Mouse (Mus musculus): ENCODE results near the gene Nbea. TPM values are rescaled to one million over a fixed set of nuclear protein-coding genes. Genes with fewer than 3 reads are reported as not detected.
A peak's percentile ranks its signal among the peaks of the same experiment; 100 is the strongest.

The Nbea gene
- total RNA-seq, 1 experiment: 9.1 TPM

DNA sequence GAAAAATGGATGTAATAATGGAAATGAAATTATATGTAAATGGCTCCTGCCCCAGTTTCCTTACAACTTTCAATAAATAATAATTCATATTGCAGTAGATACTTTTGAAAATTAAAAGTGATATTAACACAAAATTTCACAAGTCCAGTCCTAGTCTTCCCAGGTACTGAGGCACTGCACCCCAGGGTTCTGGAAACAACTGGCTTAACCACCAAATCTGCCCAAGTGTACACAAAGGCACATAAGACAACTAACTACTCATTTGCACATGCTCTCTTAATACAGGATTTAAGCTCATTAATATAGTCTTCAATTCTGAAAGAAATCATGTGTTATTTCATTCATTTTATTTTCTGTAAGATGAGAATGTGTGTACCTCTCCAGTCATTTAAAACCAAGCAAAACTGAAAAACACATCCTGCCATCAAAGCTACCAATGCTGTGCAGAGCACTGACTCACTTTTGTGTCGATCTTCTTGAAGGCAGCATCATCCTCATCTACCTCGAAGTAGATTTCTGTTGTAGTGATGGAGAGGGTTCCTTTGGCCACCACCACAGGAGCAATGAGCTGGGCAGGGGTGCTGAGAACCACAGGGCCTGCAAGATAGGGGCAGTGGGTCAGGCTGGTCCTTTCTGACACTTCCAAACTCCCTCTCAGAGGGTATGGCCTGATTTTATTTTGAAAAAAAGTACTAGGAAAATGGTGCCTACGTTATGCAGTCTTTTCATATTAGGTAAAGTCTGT lies 397.3 kb downstream of the Nbea start:
- Histone ChIP-seq H3K4me3 (ENCODE audit: insufficient read depth in 1 of 2, low read depth in 1 of 2, low read length in 2 of 2, poor library complexity in 1 of 2, severe bottlenecking in 1 of 2) (no peak overlapping the region), H3K4me1 (ENCODE audit: control insufficient read depth in 2 of 2, insufficient read depth in 2 of 2, low read length in 2 of 2, poor library complexity in 1 of 2) (peaks cover 0 to 4% of the 10 kb centered on the region in 2 experiments; a peak in 2 of 4 replicates), H3K9ac (ENCODE audit: insufficient read depth, low read depth, low read length, poor library complexity, severe bottlenecking) (no peak overlapping the region), H3K36me3 (ENCODE audit: control insufficient read depth, insufficient read depth, low read length, poor library complexity, severe bottlenecking) (no peaks in the 10 kb centered on the region), H3K9me3 (ENCODE audit: control insufficient read depth, insufficient read depth, low read depth, low read length) (no peaks in the 10 kb centered on the region), H3K27ac (ENCODE audit: insufficient read depth, low read depth, low read length, poor library complexity, severe bottlenecking) (no peak overlapping the region)
- TF ChIP-seq CHD2 (IDR thresholded peaks at IDR 0.05; ENCODE audit: low read depth, low read length): no peak
- TF ChIP-seq HCFC1 (IDR thresholded peaks at IDR 0.05; ENCODE audit: borderline replicate concordance, insufficient read depth, low read length): no peak
- no peak for TF ChIP-seq ZC3H11A (IDR thresholded peaks at IDR 0.05; ENCODE audit: borderline replicate concordance, low read depth, low read length)
- TF ChIP-seq ZNF384 (IDR thresholded peaks at IDR 0.05; ENCODE audit: low read depth, low read length): no peak
- no peak for TF ChIP-seq MAFK (IDR thresholded peaks at IDR 0.05; ENCODE audit: insufficient read depth, low read depth, low read length)
- in situ Hi-C loops (cut with MboI; ENCODE audit: low sequenced_read_pairs in 2 of 2, unreplicated experiment in 2 of 2): no loop called here
- no peak for DNase-seq (ENCODE audit: low read depth, low spot score)

- Histone ChIP-seq H3K4me1 (ENCODE audit: control insufficient read depth in 2 of 2, insufficient read depth in 2 of 2, low read length in 2 of 2, poor library complexity in 1 of 2) (peaks cover 0 to 4% of the 10 kb centered on the region in 2 experiments; a peak in 2 of 4 replicates), H3K27ac (ENCODE audit: insufficient read depth, low read depth, low read length, poor library complexity, severe bottlenecking) (no peak overlapping the region), H3K36me3 (ENCODE audit: control insufficient read depth, insufficient read depth, low read length, poor library complexity, severe bottlenecking) (no peaks in the 10 kb centered on the region), H3K9ac (ENCODE audit: insufficient read depth, low read depth, low read length, poor library complexity, severe bottlenecking) (no peak overlapping the region), H3K4me3 (ENCODE audit: insufficient read depth in 1 of 2, low read depth in 1 of 2, low read length in 2 of 2, poor library complexity in 1 of 2, severe bottlenecking in 1 of 2) (no peak overlapping the region), H3K9me3 (ENCODE audit: control insufficient read depth, insufficient read depth, low read depth, low read length) (no peaks in the 10 kb centered on the region)
- in situ Hi-C loops (cut with MboI; ENCODE audit: low sequenced_read_pairs in 2 of 2, unreplicated experiment in 2 of 2): no loop called here
- no peak for TF ChIP-seq ZC3H11A (IDR thresholded peaks at IDR 0.05; ENCODE audit: borderline replicate concordance, low read depth, low read length)
- no peak for TF ChIP-seq CHD2 (IDR thresholded peaks at IDR 0.05; ENCODE audit: low read depth, low read length)
- no peak for TF ChIP-seq ZNF384 (IDR thresholded peaks at IDR 0.05; ENCODE audit: low read depth, low read length)
- TF ChIP-seq MAFK (IDR thresholded peaks at IDR 0.05; ENCODE audit: insufficient read depth, low read depth, low read length): no peak
- no peak for TF ChIP-seq HCFC1 (IDR thresholded peaks at IDR 0.05; ENCODE audit: borderline replicate concordance, insufficient read depth, low read length)
- no peak for DNase-seq (ENCODE audit: low read depth, low spot score)
Measured at GRCm38 (mm10) chr3:55785266-55785980, 398.1 kb downstream of the Nbea start.

- in situ Hi-C loops (cut with MboI; ENCODE audit: low sequenced_read_pairs in 2 of 2, unreplicated experiment in 2 of 2): no loop called here
- no peaks in the 10 kb centered on the region for H3K9me3 ChIP-seq (ENCODE audit: control insufficient read depth, insufficient read depth, low read depth, low read length)
- H3K36me3 ChIP-seq (ENCODE audit: control insufficient read depth, insufficient read depth, low read length, poor library complexity, severe bottlenecking): no peaks in the 10 kb centered on the region
- peaks cover 0 to 4% of the 10 kb centered on the region in 2 experiments; a peak in 2 of 4 replicates for H3K4me1 ChIP-seq (ENCODE audit: control insufficient read depth in 2 of 2, insufficient read depth in 2 of 2, low read length in 2 of 2, poor library complexity in 1 of 2)
- no peak overlapping the region for H3K4me3 ChIP-seq (ENCODE audit: insufficient read depth in 1 of 2, low read depth in 1 of 2, low read length in 2 of 2, poor library complexity in 1 of 2, severe bottlenecking in 1 of 2)
- no peak overlapping the region for H3K9ac ChIP-seq (ENCODE audit: insufficient read depth, low read depth, low read length, poor library complexity, severe bottlenecking)
- no peak overlapping the region for H3K27ac ChIP-seq (ENCODE audit: insufficient read depth, low read depth, low read length, poor library complexity, severe bottlenecking)
- no peak for DNase-seq (ENCODE audit: low read depth, low spot score)
- TF ChIP-seq ZC3H11A (IDR thresholded peaks at IDR 0.05; ENCODE audit: borderline replicate concordance, low read depth, low read length) (no peak), ZNF384 (IDR thresholded peaks at IDR 0.05; ENCODE audit: low read depth, low read length) (no peak), MAFK (IDR thresholded peaks at IDR 0.05; ENCODE audit: insufficient read depth, low read depth, low read length) (no peak), CHD2 (IDR thresholded peaks at IDR 0.05; ENCODE audit: low read depth, low read length) (no peak)
Measured at GRCm38 (mm10) chr3:55784101-55784500, 399.4 kb downstream of the Nbea start.

DNA sequence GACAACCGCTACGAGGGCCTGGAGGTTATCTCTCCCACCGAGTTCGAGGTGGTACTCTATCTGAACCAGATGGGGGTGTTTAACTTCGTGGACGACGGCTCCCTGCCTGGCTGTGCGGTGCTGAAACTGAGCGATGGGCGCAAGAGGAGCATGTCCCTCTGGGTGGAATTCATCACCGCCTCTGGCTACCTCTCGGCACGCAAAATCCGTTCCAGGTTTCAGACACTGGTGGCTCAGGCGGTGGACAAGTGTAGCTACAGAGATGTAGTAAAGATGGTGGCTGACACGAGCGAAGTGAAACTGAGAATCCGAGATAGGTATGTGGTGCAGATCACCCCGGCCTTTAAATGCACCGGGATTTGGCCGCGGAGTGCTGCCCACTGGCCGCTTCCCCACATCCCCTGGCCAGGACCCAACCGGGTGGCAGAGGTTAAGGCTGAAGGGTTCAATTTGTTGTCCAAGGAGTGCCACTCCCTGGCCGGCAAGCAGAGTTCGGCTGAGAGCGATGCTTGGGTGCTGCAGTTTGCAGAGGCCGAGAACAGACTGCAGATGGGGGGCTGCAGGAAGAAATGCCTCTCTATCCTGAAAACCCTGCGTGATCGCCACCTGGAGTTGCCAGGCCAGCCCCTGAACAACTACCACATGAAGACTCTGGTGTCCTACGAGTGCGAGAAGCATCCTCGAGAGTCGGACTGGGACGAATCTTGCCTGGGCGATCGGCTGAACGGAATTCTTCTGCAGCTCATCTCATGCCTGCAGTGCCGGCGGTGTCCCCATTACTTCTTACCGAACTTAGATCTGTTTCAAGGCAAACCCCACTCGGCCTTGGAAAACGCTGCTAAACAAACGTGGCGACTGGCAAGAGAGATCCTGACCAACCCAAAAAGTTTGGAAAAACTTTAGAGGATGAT lies 400.1 kb downstream of the Nbea start:
- in situ Hi-C loops (cut with MboI; ENCODE audit: low sequenced_read_pairs in 2 of 2, unreplicated experiment in 2 of 2): no loop called here
- H3K9me3 ChIP-seq (ENCODE audit: control insufficient read depth, insufficient read depth, low read depth, low read length): no peaks in the 10 kb centered on the region
- peaks cover 0 to 4% of the 10 kb centered on the region in 2 experiments; a peak in 2 of 4 replicates for H3K4me1 ChIP-seq (ENCODE audit: control insufficient read depth in 2 of 2, insufficient read depth in 2 of 2, low read length in 2 of 2, poor library complexity in 1 of 2)
- no peak for DNase-seq (ENCODE audit: low read depth, low spot score)
- no peak for TF ChIP-seq ZC3H11A (IDR thresholded peaks at IDR 0.05; ENCODE audit: borderline replicate concordance, low read depth, low read length)
- TF ChIP-seq MAFK (IDR thresholded peaks at IDR 0.05; ENCODE audit: insufficient read depth, low read depth, low read length): no peak
- no peak for TF ChIP-seq ZNF384 (IDR thresholded peaks at IDR 0.05; ENCODE audit: low read depth, low read length)
- no peak for TF ChIP-seq CHD2 (IDR thresholded peaks at IDR 0.05; ENCODE audit: low read depth, low read length)
- TF ChIP-seq HCFC1 (IDR thresholded peaks at IDR 0.05; ENCODE audit: borderline replicate concordance, insufficient read depth, low read length): no peak
- no peaks in the 10 kb centered on the region for H3K36me3 ChIP-seq (ENCODE audit: control insufficient read depth, insufficient read depth, low read length, poor library complexity, severe bottlenecking)
- H3K9ac ChIP-seq (ENCODE audit: insufficient read depth, low read depth, low read length, poor library complexity, severe bottlenecking): no peak overlapping the region
- H3K27ac ChIP-seq (ENCODE audit: insufficient read depth, low read depth, low read length, poor library complexity, severe bottlenecking): no peak overlapping the region
- H3K4me3 ChIP-seq (ENCODE audit: insufficient read depth in 1 of 2, low read depth in 1 of 2, low read length in 2 of 2, poor library complexity in 1 of 2, severe bottlenecking in 1 of 2): peak overlapping the region; percentile 13 to 34; a peak in 2 of 4 replicates

Data from ES-E14 (cell line).